Mouse (Mus musculus) midbrain, postnatal 0 days (tissue): ENCODE data around the gene Dhx9. TPM values are rescaled to one million over a fixed set of nuclear protein-coding genes. Genes with fewer than 3 reads are reported as not detected.
A peak's percentile ranks its signal among the peaks of the same experiment; 100 is the strongest.

Source experiments
- ATAC-seq: fragments of 200-750 bp; cut with Nextera tagmentation; 2 replicates; pipeline ENCODE4 v1.8.0; 2017; ENCODE audit warnings: moderate number of reproducible peaks, mild to moderate bottlenecking, moderate TSS enrichment, moderate library complexity; ENCODE audit not compliant: low FRiP score
- DNase-seq: peaks from one replicate; pipeline ENCODE4 v3.0.0-alpha.2; 2015; ENCODE audit warnings: low spot score
- H3K27ac ChIP-seq: fragments of 300-500 bp; sonication (generic); 2 replicates; pipeline ENCODE4 v1.5.1; 2014; ENCODE audit warnings: low read depth, mild to moderate bottlenecking, low read length, mixed read lengths
- H3K27me3 ChIP-seq: fragments of 300-500 bp; sonication (generic); 2 replicates; pipeline ENCODE4 v1.6.1; 2014; ENCODE audit warnings: low read length, control low read depth, mixed read lengths; ENCODE audit not compliant: insufficient read depth
- H3K36me3 ChIP-seq: fragments of 300-500 bp; sonication (generic); 2 replicates; pipeline ENCODE4 v1.6.1; 2014; ENCODE audit warnings: low read length, control low read depth, mixed read lengths; ENCODE audit not compliant: insufficient read depth
- H3K4me1 ChIP-seq: fragments of 300-500 bp; sonication (generic); 2 replicates; pipeline ENCODE4 v1.6.1; 2014; ENCODE audit warnings: mild to moderate bottlenecking, control low read depth, antibody characterized with exemption, low read length, mixed read lengths; ENCODE audit not compliant: insufficient read depth
- H3K4me2 ChIP-seq: fragments of 300-500 bp; sonication (generic); 2 replicates; pipeline ENCODE4 v1.6.1; 2014; ENCODE audit warnings: low read depth, mild to moderate bottlenecking, low read length, mixed read lengths; ENCODE audit not compliant: poor library complexity, severe bottlenecking
- H3K4me3 ChIP-seq: fragments of 300-500 bp; sonication (generic); 2 replicates; pipeline ENCODE4 v1.5.1; 2014; ENCODE audit warnings: low read depth, mild to moderate bottlenecking, low read length, moderate library complexity
- H3K9ac ChIP-seq: fragments of 300-500 bp; sonication (generic); replicated peaks from 2 replicates; pipeline ENCODE4 v1.6.1; 2014; ENCODE audit warnings: mild to moderate bottlenecking, low read length, moderate library complexity, mixed read lengths; ENCODE audit not compliant: poor library complexity, severe bottlenecking
- H3K9me3 ChIP-seq: fragments of 300-500 bp; sonication (generic); 2 replicates; pipeline ENCODE4 v1.6.1; 2016; ENCODE audit warnings: low read length, control low read depth
- CTCF ChIP-seq: IDR thresholded peaks from 2 replicates; pipeline ENCODE4 v1.5.1; 2016; ENCODE audit warnings: antibody characterized with exemption, mild to moderate bottlenecking
- WGBS: fragments of 180-500 bp; shearing (Covaris S2); extraction: QIAGEN DNeasy Blood & Tissue Kit; methylation state at CpG from one replicate; pipeline ENCODE4 v1.1.7; 2014; 5-methylcytosine and 5-hydroxymethylcytosine counted together
- polyA plus RNA-seq: library from polyadenylated mRNA; unstranded; fragments of >200 nt; fragmentation: Nextera tagmentation; extraction: Ambion mirVana; gene quantifications from 2 replicates; pipeline ENCODE4 v1.2.1, GENCODE M21; 2015
- total RNA-seq: library from RNA; depleted of rRNA; stranded (reverse); fragments of >200 nt; gene quantifications from 2 replicates; pipeline ENCODE4 v1.2.3, GENCODE M21; 2014

The Dhx9 gene
- total and polyA plus RNA-seq, 2 experiments from 2014 or later = 30.0 to 53.7 TPM

- Histone ChIP-seq H3K4me1 (no peaks in the 10 kb centered on the region), H3K9ac (no peak overlapping the region), H3K4me2 (no peak overlapping the region), H3K4me3 (no peak overlapping the region), H3K27me3 (no peaks in the 10 kb centered on the region), H3K27ac (no peak overlapping the region), H3K9me3 (no peaks in the 10 kb centered on the region), H3K36me3 (peaks cover 11% of the 10 kb centered on the region; the same call in 1 of the 2 replicates)
- peak; percentile 74 for TF ChIP-seq CTCF
- DNase-seq (peak; percentile 35), ATAC-seq (no peak)
- 75% methylated on average over 10 of the region's 10 CpGs for WGBS
Observed at GRCm38 (mm10) chr1:153451237-153452154, 36.0 kb downstream of the Dhx9 start.

- H3K36me3 ChIP-seq = no peaks in the 10 kb centered on the region
- H3K9ac ChIP-seq = no peak overlapping the region
- TF ChIP-seq CTCF = peak; percentile 44
- H3K4me3 ChIP-seq = no peak overlapping the region
- DNase-seq (no peak), ATAC-seq (no peak)
- no peaks in the 10 kb centered on the region for H3K27me3 ChIP-seq
- no peaks in the 10 kb centered on the region for H3K9me3 ChIP-seq
- no peaks in the 10 kb centered on the region for H3K4me1 ChIP-seq
- no peak overlapping the region for H3K4me2 ChIP-seq
- H3K27ac ChIP-seq = no peak overlapping the region
- WGBS = 95% methylated on average over 20 of the region's 20 CpGs
Observed at GRCm38 (mm10) chr1:153446120-153446831, 41.2 kb downstream of the Dhx9 start.

- Histone ChIP-seq H3K4me3 (no peak overlapping the region), H3K27me3 (no peaks in the 10 kb centered on the region), H3K27ac (no peak overlapping the region), H3K4me2 (no peak overlapping the region), H3K4me1 (no peaks in the 10 kb centered on the region), H3K9ac (no peak overlapping the region), H3K9me3 (no peaks in the 10 kb centered on the region), H3K36me3 (no peaks in the 10 kb centered on the region)
- no peak for TF ChIP-seq CTCF
- 79% methylated on average over 4 of the region's 4 CpGs for WGBS
- DNase-seq (no peak), ATAC-seq (no peak)
Observed at GRCm38 (mm10) chr1:153443632-153444031, 43.8 kb downstream of the Dhx9 start.

GRCm38 (mm10) chr1:153443019-153443418, 44.4 kb downstream of the Dhx9 start:
- ATAC-seq (no peak), DNase-seq (no peak)
- no peaks in the 10 kb centered on the region for H3K27me3 ChIP-seq
- no peak for TF ChIP-seq CTCF
- H3K27ac ChIP-seq = no peak overlapping the region
- H3K36me3 ChIP-seq = no peaks in the 10 kb centered on the region
- 84% methylated on average over 1 of the region's 1 CpGs for WGBS
- no peaks in the 10 kb centered on the region for H3K9me3 ChIP-seq
- H3K4me2 ChIP-seq = no peak overlapping the region
- H3K4me3 ChIP-seq = no peak overlapping the region
- H3K4me1 ChIP-seq = no peaks in the 10 kb centered on the region
- H3K9ac ChIP-seq = no peak overlapping the region

GRCm38 (mm10) chr1:153441656-153442055, 45.8 kb downstream of the Dhx9 start:
- 87% methylated on average over 3 of the region's 3 CpGs for WGBS
- no peak for TF ChIP-seq CTCF
- H3K4me1 ChIP-seq = no peaks in the 10 kb centered on the region
- no peak overlapping the region for H3K27ac ChIP-seq
- H3K36me3 ChIP-seq = no peaks in the 10 kb centered on the region
- DNase-seq (no peak), ATAC-seq (no peak)
- H3K27me3 ChIP-seq = no peaks in the 10 kb centered on the region
- no peak overlapping the region for H3K9ac ChIP-seq
- H3K4me3 ChIP-seq = no peak overlapping the region
- no peak overlapping the region for H3K4me2 ChIP-seq
- H3K9me3 ChIP-seq = no peaks in the 10 kb centered on the region

GRCm38 (mm10) chr1:153440752-153441151, 46.7 kb downstream of the Dhx9 start:
- no peaks in the 10 kb centered on the region for H3K27me3 ChIP-seq
- no peak for TF ChIP-seq CTCF
- no peak overlapping the region for H3K9ac ChIP-seq
- ATAC-seq (no peak), DNase-seq (no peak)
- no peaks in the 10 kb centered on the region for H3K4me1 ChIP-seq
- WGBS = 82% methylated on average over 4 of the region's 4 CpGs
- H3K27ac ChIP-seq = no peak overlapping the region
- no peak overlapping the region for H3K4me3 ChIP-seq
- no peaks in the 10 kb centered on the region for H3K9me3 ChIP-seq
- H3K4me2 ChIP-seq = no peak overlapping the region
- H3K36me3 ChIP-seq = no peaks in the 10 kb centered on the region
